Mouse (Mus musculus) heart, adult 2 months (tissue): ENCODE measurements around the gene Pdgfc. TPM values are rescaled to one million over a fixed set of nuclear protein-coding genes. Genes with fewer than 3 reads are reported as not detected.

Experiments used
- DNase-seq, 2 experiments: peaks; one replicate each; pipeline ENCODE4 v3.0.0; 2021
- H3K27ac ChIP-seq: fragments of 200-600 bp; 2 replicates; pipeline ENCODE4 v1.8.1; 2022
- H3K27me3 ChIP-seq: fragments of 200-500 bp; 2 replicates; pipeline ENCODE4 v1.6.1; 2012; ENCODE audit warnings: mild to moderate bottlenecking, low read length, inconsistent platforms, mixed read lengths; ENCODE audit not compliant: control insufficient read depth, insufficient read depth
- H3K36me3 ChIP-seq: fragments of 200-500 bp; 2 replicates; pipeline ENCODE4 v1.6.1; 2012; ENCODE audit warnings: low read length, inconsistent platforms; ENCODE audit not compliant: control insufficient read depth, insufficient read depth
- H3K4me1 ChIP-seq: fragments of 200-500 bp; 2 replicates; pipeline ENCODE4 v1.6.1; 2011; ENCODE audit warnings: low read length; ENCODE audit not compliant: control insufficient read depth, insufficient read depth
- H3K4me3 ChIP-seq: fragments of 200-600 bp; 2 replicates; pipeline ENCODE4 v1.8.1; 2022
- H3K79me2 ChIP-seq: fragments of 200-500 bp; replicated peaks from 2 replicates; pipeline ENCODE4 v1.6.1; 2012; ENCODE audit warnings: mild to moderate bottlenecking, inconsistent platforms, low read length, moderate library complexity, mixed read lengths; ENCODE audit not compliant: control insufficient read depth, insufficient read depth
- H3K9ac ChIP-seq: fragments of 200-500 bp; 2 replicates; pipeline ENCODE4 v1.6.1; 2012; ENCODE audit warnings: low read depth, mild to moderate bottlenecking, control low read depth, inconsistent platforms, low read length, mixed read lengths
- CTCF ChIP-seq: fragments of 200-600 bp; IDR thresholded peaks from 2 replicates; pipeline ENCODE4 v1.8.1; 2022; ENCODE audit warnings: antibody characterized with exemption, mild to moderate bottlenecking, moderate library complexity
- EP300 ChIP-seq: fragments of 200-500 bp; IDR thresholded peaks from 2 replicates; pipeline ENCODE4 v1.6.1; 2011; ENCODE audit warnings: low read depth, low read length, control low read depth; ENCODE audit not compliant: insufficient read depth
- POLR2A ChIP-seq: fragments of 200-500 bp; IDR thresholded peaks from 2 replicates; pipeline ENCODE4 v1.6.1; 2011; ENCODE audit warnings: mild to moderate bottlenecking, low read depth, low read length, control low read depth; ENCODE audit not compliant: insufficient read depth
- WGBS: fragments of 180-500 bp; shearing (Covaris S2); methylation state at CpG from one replicate; pipeline ENCODE4 v1.1.7; 2018; 5-methylcytosine and 5-hydroxymethylcytosine counted together
- intact Hi-C: fragments of 180-260 bp; cut with DNase I; formaldehyde crosslinking; loops from one replicate; pipeline ENCODE4 v1.15.1; 2025
- polyA plus RNA-seq: library from polyadenylated mRNA; depleted of rRNA; stranded (reverse); fragments of >200 nt; gene quantifications from 2 replicates; pipeline ENCODE4 v1.2.3, GENCODE M21; 2012
- total RNA-seq, 2 experiments: library from RNA; stranded (reverse); gene quantifications; 2 replicates each; pipeline ENCODE4 v1.2.3; 2021

The Pdgfc gene
- total and polyA plus RNA-seq, 3 experiments: 1.5 to 3.0 (median 2.8) TPM

GRCm38 (mm10) chr3:81022266-81022665, 13.9 kb upstream of the Pdgfc start:
- Histone ChIP-seq H3K27me3 (no peaks in the 10 kb centered on the region), H3K4me3 (no peak overlapping the region), H3K4me1 (no peaks in the 10 kb centered on the region), H3K79me2 (no peaks in the 10 kb centered on the region), H3K36me3 (no peaks in the 10 kb centered on the region), H3K27ac (no peak overlapping the region), H3K9ac (no peak overlapping the region)
- WGBS: 81% methylated on average over 5 of the region's 5 CpGs
- TF ChIP-seq CTCF (no peak), POLR2A (no peak), EP300 (no peak)
- intact Hi-C loops: no loop called here
- no peak for DNase-seq

GRCm38 (mm10) chr3:81022845-81023244, 13.4 kb upstream of the Pdgfc start:
- Histone ChIP-seq H3K36me3 (no peaks in the 10 kb centered on the region), H3K9ac (no peak overlapping the region), H3K27ac (no peak overlapping the region), H3K4me3 (no peak overlapping the region), H3K4me1 (no peaks in the 10 kb centered on the region), H3K27me3 (no peaks in the 10 kb centered on the region), H3K79me2 (no peaks in the 10 kb centered on the region)
- WGBS: 79% methylated on average over 1 of the region's 1 CpGs
- DNase-seq: no peak
- intact Hi-C loops: no loop called here
- TF ChIP-seq CTCF (no peak), POLR2A (no peak), EP300 (no peak)

- Histone ChIP-seq H3K27ac (no peak overlapping the region), H3K27me3 (no peaks in the 10 kb centered on the region), H3K36me3 (no peaks in the 10 kb centered on the region), H3K4me3 (no peak overlapping the region), H3K79me2 (no peaks in the 10 kb centered on the region), H3K4me1 (no peaks in the 10 kb centered on the region), H3K9ac (no peak overlapping the region)
- intact Hi-C loops: no loop called here
- DNase-seq: no peak
- 83% methylated on average over 1 of the region's 1 CpGs for WGBS
- TF ChIP-seq CTCF (no peak), POLR2A (no peak), EP300 (no peak)
Measured at GRCm38 (mm10) chr3:81023568-81023967, 12.6 kb upstream of the Pdgfc start.

- no peaks in the 10 kb centered on the region for H3K36me3 ChIP-seq
- H3K27me3 ChIP-seq: no peaks in the 10 kb centered on the region
- no peak overlapping the region for H3K27ac ChIP-seq
- TF ChIP-seq EP300 (no peak), CTCF (no peak), POLR2A (no peak)
- no peak overlapping the region for H3K9ac ChIP-seq
- DNase-seq: no peak
- 61% methylated on average over 9 of the region's 9 CpGs for whole genome bisulfite sequencing
- H3K4me3 ChIP-seq: no peak overlapping the region
- H3K4me1 ChIP-seq: no peaks in the 10 kb centered on the region
- H3K79me2 ChIP-seq: no peaks in the 10 kb centered on the region
- intact Hi-C loops: no loop called here
Measured at GRCm38 (mm10) chr3:81025568-81026213, 10.5 kb upstream of the Pdgfc start.

GRCm38 (mm10) chr3:81028361-81028760, 7.9 kb upstream of the Pdgfc start:
- no peak overlapping the region for H3K4me3 ChIP-seq
- H3K79me2 ChIP-seq: no peaks in the 10 kb centered on the region
- no peak overlapping the region for H3K27ac ChIP-seq
- H3K4me1 ChIP-seq: no peaks in the 10 kb centered on the region
- H3K9ac ChIP-seq: no peak overlapping the region
- WGBS: 89% methylated on average over 3 of the region's 3 CpGs
- intact Hi-C loops: no loop called here
- TF ChIP-seq CTCF: no peak
- no peak for TF ChIP-seq POLR2A
- no peak for TF ChIP-seq EP300
- H3K27me3 ChIP-seq: no peaks in the 10 kb centered on the region
- H3K36me3 ChIP-seq: no peaks in the 10 kb centered on the region
- no peak for DNase-seq

GRCm38 (mm10) chr3:81029321-81029720, 6.9 kb upstream of the Pdgfc start:
- H3K4me3 ChIP-seq: no peak overlapping the region
- H3K79me2 ChIP-seq: no peaks in the 10 kb centered on the region
- no peak for DNase-seq
- intact Hi-C loops: no loop called here
- H3K36me3 ChIP-seq: no peaks in the 10 kb centered on the region
- H3K27me3 ChIP-seq: no peaks in the 10 kb centered on the region
- H3K9ac ChIP-seq: no peak overlapping the region
- no peaks in the 10 kb centered on the region for H3K4me1 ChIP-seq
- no peak for TF ChIP-seq CTCF
- no peak overlapping the region for H3K27ac ChIP-seq
- 63% methylated on average over 4 of the region's 4 CpGs for WGBS
